Mouse (Mus musculus) thymus, postnatal 25 days (tissue): Measurements from ENCODE around the gene Tmem243.
"Not testable (repeated sequence)": the region's sequence is repeated elsewhere in the genome, so short reads cannot be mapped to it uniquely, and the experiment has no call there.

Source experiments
- DNase-seq: peaks from one replicate; pipeline ENCODE4 v3.0.0; 2022

Tmem243 gene

GRCm38 (mm10) chr5:9107296-9108089 lies 7.0 kb downstream of the Tmem243 start:
- DNase-seq = no peak

- no peak for DNase-seq
Measured at GRCm38 (mm10) chr5:9108490-9108889, 8.0 kb downstream of the Tmem243 start.

- DNase-seq = peak; percentile 46
Measured at GRCm38 (mm10) chr5:9109582-9109981, 9.1 kb downstream of the Tmem243 start.

- DNase-seq = no peak
Measured at GRCm38 (mm10) chr5:9111285-9111684, 10.8 kb downstream of the Tmem243 start.

- DNase-seq = peak; percentile 57
Measured at GRCm38 (mm10) chr5:9111759-9112158, 11.3 kb downstream of the Tmem243 start.

- no peak for DNase-seq
Measured at GRCm38 (mm10) chr5:9114162-9114561, 13.7 kb downstream of the Tmem243 start.

- no peak for DNase-seq
Measured at GRCm38 (mm10) chr5:9124134-9124533, 23.7 kb downstream of the Tmem243 start.

- no peak for DNase-seq
Measured at GRCm38 (mm10) chr5:9128566-9128965, 28.1 kb downstream of the Tmem243 start.

GRCm38 (mm10) chr5:9131786-9132185 lies 31.3 kb downstream of the Tmem243 start:
- DNase-seq = no peak

GRCm38 (mm10) chr5:9135588-9135987 lies 35.1 kb downstream of the Tmem243 start:
- DNase-seq = no peak

GRCm38 (mm10) chr5:9140724-9141123 lies 40.3 kb downstream of the Tmem243 start:
- DNase-seq = no peak

- no peak for DNase-seq
Measured at GRCm38 (mm10) chr5:9142376-9142775, 41.9 kb downstream of the Tmem243 start.

- no peak for DNase-seq
Measured at GRCm38 (mm10) chr5:9149273-9149850, 48.9 kb downstream of the Tmem243 start.

GRCm38 (mm10) chr5:9156746-9157145 lies 56.3 kb downstream of the Tmem243 start:
- no peak for DNase-seq

- DNase-seq = no peak
Measured at GRCm38 (mm10) chr5:9157336-9157735, 56.9 kb downstream of the Tmem243 start.

- no peak for DNase-seq
Measured at GRCm38 (mm10) chr5:9160831-9161455, 60.5 kb downstream of the Tmem243 start.

GRCm38 (mm10) chr5:9161456-9162041 lies 61.1 kb downstream of the Tmem243 start, which contains the start of gene Dmtf1:
Dmtf1 (minus strand) TSS chr5:9161776.
- peak; percentile 87 for DNase-seq

GRCm38 (mm10) chr5:9162088-9162487 lies 61.6 kb downstream of the Tmem243 start:
- DNase-seq = peak; percentile 13

- no peak for DNase-seq
Measured at GRCm38 (mm10) chr5:9163411-9163810, 62.9 kb downstream of the Tmem243 start.

- not testable (repeated sequence) for DNase-seq
Measured at GRCm38 (mm10) chr5:9165151-9165550, 64.7 kb downstream of the Tmem243 start.

GRCm38 (mm10) chr5:9166366-9166765 lies 65.9 kb downstream of the Tmem243 start:
- DNase-seq = no peak

- DNase-seq = not testable (repeated sequence)
Measured at GRCm38 (mm10) chr5:9169328-9170005, 69.0 kb downstream of the Tmem243 start.

- no peak for DNase-seq
Measured at GRCm38 (mm10) chr5:9173295-9173694, 72.8 kb downstream of the Tmem243 start.
